Comparison of ENCODE assay signal across 20 mouse cellular contexts in genomic region chr8:111704585-111704984, GRCm38 (mm10). TPM values are rescaled to one million over a fixed set of nuclear protein-coding genes. Genes with fewer than 3 reads are reported as not detected.
DNase-seq lines count a peak whose midpoint lies in the region; ATAC-seq lines count a peak whose summit lies in the region.
"Had no signal": no experiment of that assay in that cellular context is flagged by ENCODE, and none has a peak within 500 bp of the region (broad histone marks: within the 10 kb centered on the region; RNA-seq: fewer than 3 reads in every experiment).

No protein-coding gene starts in this region.

- H3K36me3 ChIP-seq in heart, embryonic 14.5 days (ENCODE audit: control insufficient read depth, insufficient read depth, low read length), result peaks cover 16% of the 10 kb centered on the region
- peaks cover 5% of the 10 kb centered on the region; the same call in 1 of the 2 replicates for H3K36me3 ChIP-seq in heart, embryonic 11.5 days (ENCODE audit: control insufficient read depth, insufficient read depth, low read length)
- peaks cover 16% of the 10 kb centered on the region for H3K36me3 ChIP-seq in intestine, embryonic 14.5 days (ENCODE audit: control insufficient read depth, insufficient read depth, low read length)
- peaks cover 5% of the 10 kb centered on the region; the same call in 1 of the 2 replicates for H3K36me3 ChIP-seq in stomach, embryonic 14.5 days (ENCODE audit: control insufficient read depth, insufficient read depth, low read length)
- H3K36me3 ChIP-seq in forebrain, embryonic 16.5 days (ENCODE audit: control insufficient read depth, insufficient read depth), result no peaks in the 10 kb centered on the region

- H3K9ac ChIP-seq in heart, embryonic 14.5 days (ENCODE audit: low read length), result peak overlapping the region; percentile 48; the same call in 1 of the 2 replicates
- H3K9ac ChIP-seq in heart, embryonic 11.5 days (ENCODE audit: low read depth, low read length), result no peak overlapping the region
- H3K9ac ChIP-seq in intestine, embryonic 14.5 days (ENCODE audit: low read length), result no peak overlapping the region
- no peak overlapping the region for H3K9ac ChIP-seq in stomach, embryonic 14.5 days (replicated peaks; ENCODE audit: low read depth, low read length)
- H3K9ac ChIP-seq in forebrain, embryonic 16.5 days (replicated peaks; ENCODE audit: low read depth, low read length), result no peak overlapping the region
- H3K9ac ChIP-seq: embryonic facial prominence, embryonic 13.5 days; kidney, embryonic 15.5 days; limb, embryonic 12.5 days; midbrain, embryonic 13.5 days; neural tube, embryonic 13.5 days had no signal

- no peak overlapping the region for H3K4me2 ChIP-seq in heart, embryonic 14.5 days (ENCODE audit: low read length)
- no peak overlapping the region for H3K4me2 ChIP-seq in heart, embryonic 11.5 days
- no peak overlapping the region for H3K4me2 ChIP-seq in intestine, embryonic 14.5 days (ENCODE audit: low read length)
- H3K4me2 ChIP-seq in stomach, embryonic 14.5 days (replicated peaks; ENCODE audit: low read depth, low read length), result no peak overlapping the region
- H3K4me2 ChIP-seq in forebrain, embryonic 16.5 days (ENCODE audit: low read length), result no peak overlapping the region
- H3K4me2 ChIP-seq: embryonic facial prominence, embryonic 13.5 days; kidney, embryonic 15.5 days; limb, embryonic 12.5 days; midbrain, embryonic 13.5 days; neural tube, embryonic 13.5 days had no signal

- no peak overlapping the region; a peak in 1 of 4 replicates for H3K27ac ChIP-seq in heart, embryonic 14.5 days (replicated peaks in 1 of 2; ENCODE audit: control insufficient read depth in 1 of 2, insufficient read depth in 1 of 2, low read depth in 2 of 2, low read length in 2 of 2)
- H3K27ac ChIP-seq in heart, embryonic 11.5 days (ENCODE audit: low read depth, low read length), result no peak overlapping the region
- peak overlapping the region; percentile 43; the same call in 1 of the 2 replicates for H3K27ac ChIP-seq in intestine, embryonic 14.5 days (ENCODE audit: low read depth)
- peak overlapping the region; percentile 78; the same call in 1 of the 2 replicates for H3K27ac ChIP-seq in stomach, embryonic 14.5 days (ENCODE audit: low read length)
- no peak overlapping the region for H3K27ac ChIP-seq in forebrain, embryonic 16.5 days (ENCODE audit: low read length)
- H3K27ac ChIP-seq: embryonic facial prominence, embryonic 13.5 days; hindbrain, embryonic 10.5 days; hindbrain, postnatal 0 days; kidney, embryonic 15.5 days; limb, embryonic 12.5 days; midbrain, embryonic 13.5 days; neural tube, embryonic 13.5 days had no signal

- DNase-seq in cerebellum, adult 11-12 months, result peak; percentile 49
- DNase-seq in cerebellum, postnatal 4 days (ENCODE audit: low spot score in 2 of 2), result no peak
- DNase-seq in intestine, embryonic 14.5 days (ENCODE audit: low spot score), result no peak
- no peak for DNase-seq in urinary bladder, postnatal 10 days (ENCODE audit: low spot score)
- DNase-seq: lung, postnatal 14 days; thymus, adult 2 months had no signal

- H3K4me1 ChIP-seq in heart, embryonic 14.5 days (ENCODE audit: control insufficient read depth in 2 of 2, insufficient read depth in 2 of 2, low read length in 2 of 2), result peaks cover 7 to 11% of the 10 kb centered on the region in 2 experiments; a peak in 3 of 4 replicates
- H3K4me1 ChIP-seq in heart, embryonic 11.5 days (ENCODE audit: control insufficient read depth, insufficient read depth, low read length), result peaks cover 12% of the 10 kb centered on the region
- H3K4me1 ChIP-seq in intestine, embryonic 14.5 days (replicated peaks; ENCODE audit: control insufficient read depth, insufficient read depth, low read length), result peaks cover 11% of the 10 kb centered on the region; the same call in 1 of the 2 replicates
- 0 out of 2 replicates have a peak, but pooled peaks cover 2% of the 10 kb centered on the region for H3K4me1 ChIP-seq in stomach, embryonic 14.5 days (ENCODE audit: control insufficient read depth, insufficient read depth, low read length)
- no peaks in the 10 kb centered on the region for H3K4me1 ChIP-seq in forebrain, embryonic 16.5 days (replicated peaks; ENCODE audit: control insufficient read depth, insufficient read depth, low read length)
- H3K4me1 ChIP-seq: midbrain, embryonic 13.5 days; neural tube, embryonic 13.5 days had no signal

- ATAC-seq in heart, embryonic 14.5 days (ENCODE audit: insufficient number of reproducible peaks, insufficient read depth, low FRiP score, low read depth), result no peak
- no peak for ATAC-seq in heart, embryonic 11.5 days (replicated peaks; ENCODE audit: insufficient number of reproducible peaks, low FRiP score, low TSS enrichment)
- ATAC-seq in intestine, embryonic 14.5 days (replicated peaks; ENCODE audit: low FRiP score, low TSS enrichment, low read depth), result no peak
- no peak for ATAC-seq in stomach, embryonic 14.5 days (ENCODE audit: insufficient number of reproducible peaks, insufficient read depth, low FRiP score, low read depth)
- no peak for ATAC-seq in forebrain, embryonic 16.5 days
- ATAC-seq: CD4-positive, CD25-positive, alpha-beta regulatory T cell, adult 4 months; forebrain, embryonic 14.5 days; hindbrain, postnatal 0 days; midbrain, embryonic 13.5 days had no signal

- H3K4me3 ChIP-seq in heart, embryonic 14.5 days (ENCODE audit: control insufficient read depth in 1 of 2, insufficient read depth in 1 of 2, low read depth in 1 of 2, low read length in 2 of 2), result no peak overlapping the region
- no peak overlapping the region for H3K4me3 ChIP-seq in heart, embryonic 11.5 days (ENCODE audit: low read depth, low read length)
- H3K4me3 ChIP-seq in intestine, embryonic 14.5 days (ENCODE audit: low read depth, low read length), result no peak overlapping the region
- H3K4me3 ChIP-seq in stomach, embryonic 14.5 days (ENCODE audit: low read depth, low read length), result no peak overlapping the region
- no peak overlapping the region for H3K4me3 ChIP-seq in forebrain, embryonic 16.5 days (replicated peaks; ENCODE audit: low read length)
- H3K4me3 ChIP-seq: embryonic facial prominence, embryonic 13.5 days; hindbrain, embryonic 10.5 days; kidney, embryonic 15.5 days; limb, embryonic 12.5 days; midbrain, embryonic 13.5 days; neural tube, embryonic 13.5 days had no signal

- no peaks in the 10 kb centered on the region for H3K27me3 ChIP-seq in heart, embryonic 14.5 days (ENCODE audit: control insufficient read depth, insufficient read depth, low read length)
- H3K27me3 ChIP-seq in heart, embryonic 11.5 days (ENCODE audit: control insufficient read depth, insufficient read depth, low read length), result no peaks in the 10 kb centered on the region
- no peaks in the 10 kb centered on the region for H3K27me3 ChIP-seq in intestine, embryonic 14.5 days (replicated peaks; ENCODE audit: control insufficient read depth, insufficient read depth, low read length)
- H3K27me3 ChIP-seq in stomach, embryonic 14.5 days (ENCODE audit: control insufficient read depth, insufficient read depth, low read length), result no peaks in the 10 kb centered on the region
- no peaks in the 10 kb centered on the region for H3K27me3 ChIP-seq in forebrain, embryonic 16.5 days (replicated peaks; ENCODE audit: control insufficient read depth, insufficient read depth, low read length)
- H3K27me3 ChIP-seq: embryonic facial prominence, embryonic 13.5 days; kidney, embryonic 15.5 days; limb, embryonic 12.5 days; midbrain, embryonic 13.5 days; neural tube, embryonic 13.5 days had no signal

- WGBS in heart, embryonic 14.5 days, result 89% methylated on average over 12 of the region's 12 CpGs
- WGBS in heart, embryonic 11.5 days (ENCODE audit: insufficient replicate concordance), result 87% methylated on average over 12 of the region's 12 CpGs
- 88% methylated on average over 12 of the region's 12 CpGs for WGBS in intestine, embryonic 14.5 days
- 90% methylated on average over 12 of the region's 12 CpGs for WGBS in stomach, embryonic 14.5 days
- 89% methylated on average over 12 of the region's 12 CpGs for WGBS in forebrain, embryonic 16.5 days

- no peaks in the 10 kb centered on the region for H3K9me3 ChIP-seq in heart, embryonic 14.5 days (ENCODE audit: control insufficient read depth, low read length)
- no peaks in the 10 kb centered on the region for H3K9me3 ChIP-seq in heart, embryonic 11.5 days (replicated peaks; ENCODE audit: control insufficient read depth, low read length)
- no peaks in the 10 kb centered on the region for H3K9me3 ChIP-seq in intestine, embryonic 14.5 days (ENCODE audit: control insufficient read depth, low read length)
- H3K9me3 ChIP-seq in stomach, embryonic 14.5 days (ENCODE audit: control insufficient read depth, low read depth, low read length), result no peaks in the 10 kb centered on the region
- H3K9me3 ChIP-seq in forebrain, embryonic 16.5 days (ENCODE audit: control insufficient read depth, low read length), result no peaks in the 10 kb centered on the region
- H3K9me3 ChIP-seq: embryonic facial prominence, embryonic 13.5 days; hindbrain, embryonic 10.5 days; kidney, embryonic 15.5 days; limb, embryonic 12.5 days; midbrain, embryonic 13.5 days; neural tube, embryonic 13.5 days had no signal

RNA-seq across cellular contexts. Expression of gene Ctrb1, which starts 13.8 kb away (rescaled TPM):
- not detected in 2 replicates for polyA plus RNA-seq in heart, embryonic 14.5 days (2014; fragmentation: Nextera tagmentation; extraction: Ambion mirVana)
- polyA plus RNA-seq in heart, embryonic 11.5 days (2014; fragmentation: Nextera tagmentation; extraction: Ambion mirVana), result not detected in 2 replicates
- polyA plus RNA-seq in intestine, embryonic 14.5 days (2014; fragmentation: Nextera tagmentation; extraction: Ambion mirVana), result 387 TPM in 1 of 2 replicates, not detected in the other
- polyA plus RNA-seq in stomach, embryonic 14.5 days (2014; fragmentation: Nextera tagmentation; extraction: Ambion mirVana), result 201 TPM in 1 of 2 replicates, not detected in the other
- polyA plus RNA-seq in forebrain, embryonic 16.5 days (2015; fragmentation: Nextera tagmentation; extraction: Ambion mirVana), result not detected in 2 replicates
- polyA plus RNA-seq: CD4-positive, CD25-positive, alpha-beta regulatory T cell, adult 4 months; embryonic facial prominence, embryonic 13.5 days; forebrain, embryonic 14.5 days; heart, postnatal 0 days; hindbrain, embryonic 10.5 days; hindbrain, postnatal 0 days; limb, embryonic 12.5 days; neural tube, embryonic 13.5 days had no signal

RNA-seq across cellular contexts. Expression of gene Bcar1, which starts 39.0 kb away (rescaled TPM):
- polyA plus RNA-seq in heart, embryonic 14.5 days (2014; fragmentation: Nextera tagmentation; extraction: Ambion mirVana), result 49.5 and 50.8 TPM in 2 replicates
- polyA plus RNA-seq in heart, embryonic 11.5 days (2014; fragmentation: Nextera tagmentation; extraction: Ambion mirVana), result 46.6 and 53.8 TPM in 2 replicates
- 50.2 and 54.2 TPM in 2 replicates for polyA plus RNA-seq in intestine, embryonic 14.5 days (2014; fragmentation: Nextera tagmentation; extraction: Ambion mirVana)
- polyA plus RNA-seq in stomach, embryonic 14.5 days (2014; fragmentation: Nextera tagmentation; extraction: Ambion mirVana), result 43.5 and 46.5 TPM in 2 replicates
- polyA plus RNA-seq in forebrain, embryonic 16.5 days (2015; fragmentation: Nextera tagmentation; extraction: Ambion mirVana), result 45.9 and 52.5 TPM in 2 replicates

Comparison
In these comparisons a context has a peak if more than half of its experiments do, and no peak if none do; other contexts are left out.
1. H3K27ac ChIP-seq: peak in intestine, embryonic 14.5 days (single experiment) and stomach, embryonic 14.5 days (single experiment); none in heart, embryonic 14.5 days (0 of 2), heart, embryonic 11.5 days (single experiment) and forebrain, embryonic 16.5 days (single experiment).